Mouse (Mus musculus): ENCODE data around the gene Hs6st3. TPM values are rescaled to one million over a fixed set of nuclear protein-coding genes. Genes with fewer than 3 reads are reported as not detected.

Gene Hs6st3
- total and polyA plus RNA-seq, 2 experiments from 2014 or later, result 1.8 to 36.6 TPM

- no peak for TF ChIP-seq CTCF (IDR thresholded peaks at IDR 0.05)
Observed at GRCm38 (mm10) chr14:119836051-119836450, 697.9 kb downstream of the Hs6st3 start.

GRCm38 (mm10) chr14:119847540-119847939 lies 709.4 kb downstream of the Hs6st3 start:
- H3K4me3 ChIP-seq (ENCODE audit: low read depth, low read length), result no peak overlapping the region
- H3K27me3 ChIP-seq (ENCODE audit: insufficient read depth, low read length), result no peaks in the 10 kb centered on the region
- no peak overlapping the region for H3K9ac ChIP-seq (replicated peaks; ENCODE audit: low read length, poor library complexity, severe bottlenecking)
- no peaks in the 10 kb centered on the region for H3K9me3 ChIP-seq (ENCODE audit: low read length)
- H3K4me2 ChIP-seq (ENCODE audit: low read depth, low read length, poor library complexity, severe bottlenecking), result no peak overlapping the region
- peaks cover 3% of the 10 kb centered on the region; the same call in 1 of the 2 replicates for H3K4me1 ChIP-seq (ENCODE audit: insufficient read depth, low read length)
- ATAC-seq (ENCODE audit: low FRiP score) (no peak), DNase-seq (ENCODE audit: low spot score) (no peak)
- no peaks in the 10 kb centered on the region for H3K36me3 ChIP-seq (ENCODE audit: insufficient read depth, low read length)
- H3K27ac ChIP-seq (ENCODE audit: low read depth, low read length), result no peak overlapping the region
- 82% methylated on average over 12 of the region's 12 CpGs for WGBS
- TF ChIP-seq CTCF (IDR thresholded peaks at IDR 0.05), result no peak

More at GRCm38 (mm10) chr14:119836051-119836450, 697.9 kb downstream of the Hs6st3 start:
- Histone ChIP-seq H3K4me3 (ENCODE audit: low read depth, low read length) (no peak overlapping the region), H3K4me2 (ENCODE audit: low read depth, low read length, poor library complexity, severe bottlenecking) (no peak overlapping the region), H3K36me3 (ENCODE audit: insufficient read depth, low read length) (no peaks in the 10 kb centered on the region), H3K27me3 (ENCODE audit: insufficient read depth, low read length) (no peaks in the 10 kb centered on the region), H3K9ac (replicated peaks; ENCODE audit: low read length, poor library complexity, severe bottlenecking) (no peak overlapping the region), H3K9me3 (ENCODE audit: low read length) (no peaks in the 10 kb centered on the region), H3K27ac (ENCODE audit: low read depth, low read length) (no peak overlapping the region), H3K4me1 (ENCODE audit: insufficient read depth, low read length) (peaks cover 10% of the 10 kb centered on the region; the same call in 1 of the 2 replicates)
- ATAC-seq (ENCODE audit: low FRiP score) (no peak), DNase-seq (ENCODE audit: low spot score) (no peak)
- WGBS, result 95% methylated on average over 3 of the region's 3 CpGs

DNA sequence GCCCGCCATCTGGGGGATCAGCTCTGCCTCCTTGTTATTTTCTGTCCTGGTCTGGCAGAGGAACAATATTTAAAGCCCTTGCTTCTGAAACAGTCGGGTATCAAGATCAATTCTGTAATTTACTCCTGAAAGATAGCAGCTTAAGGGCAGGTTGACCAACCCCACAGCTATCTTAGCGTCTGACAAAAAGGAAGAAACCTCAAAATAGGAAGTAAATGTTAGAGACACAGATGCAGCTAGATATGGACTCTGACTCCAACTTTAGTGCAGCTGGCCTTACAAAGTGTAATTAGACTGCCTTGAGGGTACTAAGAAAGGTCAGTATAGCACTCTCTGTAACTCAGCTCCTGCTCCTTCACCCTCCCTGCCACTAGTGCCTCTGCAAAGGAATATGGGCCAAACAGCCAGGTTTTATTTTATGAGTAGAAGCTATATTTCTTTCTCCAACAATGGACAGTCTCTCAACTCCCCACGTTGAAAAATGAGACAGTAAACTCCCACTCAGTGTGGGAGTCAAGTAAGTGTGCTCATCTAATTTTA lies 710.7 kb downstream of the Hs6st3 start:
- Histone ChIP-seq H3K9ac (replicated peaks; ENCODE audit: low read length, poor library complexity, severe bottlenecking) (no peak overlapping the region), H3K4me2 (ENCODE audit: low read depth, low read length, poor library complexity, severe bottlenecking) (no peak overlapping the region), H3K27me3 (ENCODE audit: insufficient read depth, low read length) (no peaks in the 10 kb centered on the region), H3K4me3 (ENCODE audit: low read depth, low read length) (no peak overlapping the region), H3K4me1 (ENCODE audit: insufficient read depth, low read length) (peaks cover 3% of the 10 kb centered on the region; the same call in 1 of the 2 replicates), H3K9me3 (ENCODE audit: low read length) (no peaks in the 10 kb centered on the region), H3K27ac (ENCODE audit: low read depth, low read length) (no peak overlapping the region), H3K36me3 (ENCODE audit: insufficient read depth, low read length) (no peaks in the 10 kb centered on the region)
- TF ChIP-seq CTCF (IDR thresholded peaks at IDR 0.05), result no peak
- DNase-seq (ENCODE audit: low spot score) (no peak), ATAC-seq (ENCODE audit: low FRiP score) (no peak)
- WGBS, result 73% methylated on average over 4 of the region's 4 CpGs

- ATAC-seq (ENCODE audit: low FRiP score), result no peak
- Histone ChIP-seq H3K4me1 (ENCODE audit: insufficient read depth, low read length) (peaks cover 3% of the 10 kb centered on the region; the same call in 1 of the 2 replicates), H3K36me3 (ENCODE audit: insufficient read depth, low read length) (no peaks in the 10 kb centered on the region), H3K9me3 (ENCODE audit: low read length) (no peaks in the 10 kb centered on the region), H3K4me2 (ENCODE audit: low read depth, low read length, poor library complexity, severe bottlenecking) (no peak overlapping the region), H3K4me3 (ENCODE audit: low read depth, low read length) (no peak overlapping the region), H3K27ac (ENCODE audit: low read depth, low read length) (no peak overlapping the region), H3K27me3 (ENCODE audit: insufficient read depth, low read length) (no peaks in the 10 kb centered on the region), H3K9ac (replicated peaks; ENCODE audit: low read length, poor library complexity, severe bottlenecking) (no peak overlapping the region)
- TF ChIP-seq CTCF (IDR thresholded peaks at IDR 0.05), result no peak
- WGBS, result 90% methylated on average over 7 of the region's 7 CpGs
- DNase-seq (ENCODE audit: low spot score), result no peak
Observed at GRCm38 (mm10) chr14:119849338-119849737, 711.2 kb downstream of the Hs6st3 start.

- WGBS, result 6% methylated on average over 5 of the region's 5 CpGs
- peak; percentile 61 for DNase-seq (ENCODE audit: low spot score)
Observed at GRCm38 (mm10) chr14:119852139-119852538, 714.0 kb downstream of the Hs6st3 start.

More at GRCm38 (mm10) chr14:119852139-119852538, 714.0 kb downstream of the Hs6st3 start:
- no peak for ATAC-seq (ENCODE audit: low FRiP score)
- H3K27me3 ChIP-seq (ENCODE audit: insufficient read depth, low read length), result no peaks in the 10 kb centered on the region
- H3K27ac ChIP-seq (ENCODE audit: low read depth, low read length), result no peak overlapping the region
- no peaks in the 10 kb centered on the region for H3K9me3 ChIP-seq (ENCODE audit: low read length)
- no peak overlapping the region for H3K9ac ChIP-seq (replicated peaks; ENCODE audit: low read length, poor library complexity, severe bottlenecking)
- H3K4me3 ChIP-seq (ENCODE audit: low read depth, low read length), result no peak overlapping the region
- no peak for TF ChIP-seq CTCF (IDR thresholded peaks at IDR 0.05)
- peak overlapping the region; percentile 28 for H3K4me2 ChIP-seq (ENCODE audit: low read depth, low read length, poor library complexity, severe bottlenecking)
- H3K36me3 ChIP-seq (ENCODE audit: insufficient read depth, low read length), result no peaks in the 10 kb centered on the region
- H3K4me1 ChIP-seq (ENCODE audit: insufficient read depth, low read length), result peaks cover 5% of the 10 kb centered on the region; the same call in 1 of the 2 replicates
